Mouse (Mus musculus): ENCODE measurements around the gene Sgk1.

DNA sequence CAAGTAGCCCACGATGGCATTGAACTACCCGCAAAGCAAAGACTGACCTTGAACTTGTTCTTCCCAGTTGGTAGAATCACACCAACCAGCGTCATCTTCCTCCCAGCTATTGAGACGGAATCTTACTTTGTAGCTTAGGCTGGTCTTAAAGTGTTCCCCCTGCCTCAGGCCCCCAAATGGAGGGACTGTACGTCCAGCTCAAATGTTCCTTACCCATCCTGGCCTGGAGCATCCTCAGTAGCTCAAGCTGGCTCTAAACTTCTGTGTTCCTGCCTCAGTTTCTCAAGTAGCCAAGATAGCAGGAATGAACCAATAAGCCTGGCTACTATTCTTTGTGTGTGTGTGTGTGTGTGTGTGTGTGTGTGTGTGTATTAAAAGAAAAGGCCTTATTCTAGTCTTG, 45.0 kb downstream of the Sgk1 start:
- TF ChIP-seq CEBPB (IDR thresholded peaks at IDR 0.05; ENCODE audit: insufficient read depth, poor library complexity, severe bottlenecking): no peak
- no peak for TF ChIP-seq REST (IDR thresholded peaks at IDR 0.05; ENCODE audit: insufficient read depth, insufficient read length)
- TF ChIP-seq MAX (IDR thresholded peaks at IDR 0.05; ENCODE audit: low read depth): no peak
- no peak for TF ChIP-seq USF1 (IDR thresholded peaks at IDR 0.05; ENCODE audit: low read depth)
- no peak for TF ChIP-seq POLR2A (IDR thresholded peaks at IDR 0.05; ENCODE audit: insufficient read length, low read depth)
- no peak for TF ChIP-seq TCF12 (IDR thresholded peaks at IDR 0.05; ENCODE audit: insufficient read depth, poor library complexity, severe bottlenecking)
- TF ChIP-seq MYOD1 (IDR thresholded peaks at IDR 0.05; ENCODE audit: control insufficient read depth in 1 of 3, insufficient read length in 2 of 3, low read depth in 2 of 3): no peak
- no peak for TF ChIP-seq E2F4 (IDR thresholded peaks at IDR 0.05; ENCODE audit: insufficient read depth)
- TF ChIP-seq SRF (IDR thresholded peaks at IDR 0.05; ENCODE audit: control insufficient read depth, insufficient read length, low read depth): no peak
- TF ChIP-seq POLR2AphosphoS2 (IDR thresholded peaks at IDR 0.05; ENCODE audit: insufficient read length, low read depth): no peak
- TF ChIP-seq MYOG (IDR thresholded peaks at IDR 0.05; ENCODE audit: control insufficient read depth in 1 of 3, insufficient read depth in 1 of 3, insufficient read length in 2 of 3, low read depth in 2 of 3): no peak

Measured in myocyte (in vitro differentiated cells).